Mouse (Mus musculus): ENCODE data around the gene Dtx4.

DNA sequence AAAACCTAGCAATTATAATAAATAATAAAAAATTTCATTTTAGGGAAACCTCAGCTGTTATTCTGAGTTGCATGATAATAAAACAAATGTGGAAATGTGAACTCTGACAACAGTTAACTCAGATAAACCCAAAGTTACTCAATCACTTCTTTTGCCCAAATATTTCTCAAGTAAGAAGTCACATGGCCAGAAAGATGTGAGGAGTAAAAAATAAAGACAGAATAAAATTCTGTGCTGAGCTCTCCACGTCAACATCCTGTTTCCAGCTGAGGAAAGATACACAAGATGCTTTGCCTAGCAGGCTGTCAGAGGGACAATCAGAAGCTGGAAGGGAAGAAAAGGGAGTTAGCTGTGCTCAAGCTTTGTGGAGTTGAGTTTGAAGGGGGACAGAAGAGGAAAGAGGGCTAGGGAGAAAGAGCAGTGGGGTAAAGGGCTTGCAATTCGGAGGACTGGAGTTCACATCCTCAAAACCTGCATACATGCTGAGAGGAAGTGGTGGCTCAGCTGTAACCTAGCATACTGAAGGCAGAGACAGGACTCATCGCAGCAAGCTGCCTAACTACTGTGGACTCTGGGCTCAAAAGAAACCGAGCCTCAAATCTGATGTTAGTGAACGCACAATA is 61.0 kb downstream of the Dtx4 start:
- TF ChIP-seq POLR2A (IDR thresholded peaks at IDR 0.05; ENCODE audit: borderline replicate concordance, extremely low read depth, insufficient read depth, insufficient read length, poor library complexity, severe bottlenecking) (no peak), CTCF (IDR thresholded peaks at IDR 0.05; ENCODE audit: borderline replicate concordance, extremely low read depth, insufficient read depth, insufficient read length) (no peak)
